ENCODE assay signal across 8 mouse cellular contexts in genomic region chr9:108307021-108307807, GRCm38 (mm10). TPM values are rescaled to one million over a fixed set of nuclear protein-coding genes. Genes with fewer than 3 reads are reported as not detected.
DNase-seq lines count a peak whose midpoint lies in the region; ATAC-seq and TF ChIP-seq lines count a peak whose summit lies in the region.

No protein-coding gene starts in this region.

- DNase-seq in heart, adult 8-10 months (ENCODE audit: low spot score): peak; percentile 12
- no peak for DNase-seq in heart, adult 11 months
- DNase-seq in forebrain, embryonic 14.5 days (ENCODE audit: low spot score): no peak
- DNase-seq in left cerebral cortex, adult 18-20 months (ENCODE audit: low spot score in 2 of 2): no peak
- no peak for DNase-seq in adrenal gland, postnatal 4 days (ENCODE audit: low spot score in 2 of 2)
- DNase-seq in adrenal gland, adult 8-10 months: no peak

- peaks cover 85% of the 10 kb centered on the region for H3K79me2 ChIP-seq in C2C12 (ENCODE audit: control insufficient read depth, insufficient read depth)

- no peak for ATAC-seq in forebrain, embryonic 14.5 days
- no peak for ATAC-seq in liver, embryonic 15.5 days (ENCODE audit: insufficient read depth)

- H3ac ChIP-seq in C2C12 (ENCODE audit: control insufficient read depth, insufficient read length, low read depth): peak overlapping the region; percentile 88

- peak overlapping the region; percentile 90 for H3K9ac ChIP-seq in forebrain, embryonic 14.5 days (ENCODE audit: low read length)
- peak overlapping the region; percentile 100 for H3K9ac ChIP-seq in liver, embryonic 15.5 days

- H3K36me3 ChIP-seq in C2C12 (ENCODE audit: control insufficient read depth, insufficient read depth): peaks cover 22% of the 10 kb centered on the region
- peaks cover 15% of the 10 kb centered on the region for H3K36me3 ChIP-seq in forebrain, embryonic 14.5 days (ENCODE audit: control insufficient read depth, insufficient read depth, low read length)
- peaks cover 42% of the 10 kb centered on the region for H3K36me3 ChIP-seq in liver, embryonic 15.5 days (replicated peaks)

- no peak for TF ChIP-seq CTCF in C2C12 (IDR thresholded peaks at IDR 0.05; ENCODE audit: control insufficient read depth, insufficient read depth, insufficient read length)

- peak overlapping the region; percentile 98 for H3K27ac ChIP-seq in forebrain, embryonic 14.5 days (ENCODE audit: low read depth, low read length)
- peak overlapping the region; percentile 100 for H3K27ac ChIP-seq in liver, embryonic 15.5 days (replicated peaks)

- peak overlapping the region; percentile 65 for H3K4me2 ChIP-seq in forebrain, embryonic 14.5 days (ENCODE audit: low read length)
- peak overlapping the region; percentile 90 for H3K4me2 ChIP-seq in liver, embryonic 15.5 days

- H3K4me1 ChIP-seq in forebrain, embryonic 14.5 days (ENCODE audit: control insufficient read depth, insufficient read depth, low read length): peaks cover 20% of the 10 kb centered on the region
- peaks cover 70% of the 10 kb centered on the region for H3K4me1 ChIP-seq in liver, embryonic 15.5 days (replicated peaks)

- H3K9me3 ChIP-seq in forebrain, embryonic 14.5 days (replicated peaks; ENCODE audit: control insufficient read depth, low read length): no peaks in the 10 kb centered on the region
- no peaks in the 10 kb centered on the region for H3K9me3 ChIP-seq in liver, embryonic 15.5 days (replicated peaks)

- H3K79me3 ChIP-seq in C2C12 (ENCODE audit: low read depth): peaks cover 63% of the 10 kb centered on the region

- peak overlapping the region; percentile 73 for H3K4me3 ChIP-seq in C2C12 (ENCODE audit: insufficient read depth, poor library complexity, severe bottlenecking)
- H3K4me3 ChIP-seq in forebrain, embryonic 14.5 days (ENCODE audit: low read depth, low read length): peak overlapping the region; percentile 96
- peak overlapping the region; percentile 85 for H3K4me3 ChIP-seq in liver, embryonic 15.5 days (replicated peaks)

- H3K27me3 ChIP-seq in C2C12 (ENCODE audit: control insufficient read depth, insufficient read depth, insufficient read length): no peaks in the 10 kb centered on the region
- H3K27me3 ChIP-seq in forebrain, embryonic 14.5 days (replicated peaks; ENCODE audit: control insufficient read depth, insufficient read depth, low read length): no peaks in the 10 kb centered on the region
- no peaks in the 10 kb centered on the region for H3K27me3 ChIP-seq in liver, embryonic 15.5 days

- WGBS in forebrain, embryonic 14.5 days: 22% methylated on average over 12 of the region's 12 CpGs
- WGBS in liver, embryonic 15.5 days (ENCODE audit: insufficient replicate concordance): 5% methylated on average over 12 of the region's 12 CpGs

TF ChIP-seq in C2C12, 6 proteins besides CTCF, POLR2A, EP300 and RAD21:
- TF ChIP-seq MYOD1 (IDR thresholded peaks at IDR 0.05; ENCODE audit: control insufficient read depth, insufficient read length, low read depth) (no peak), MYOG (IDR thresholded peaks at IDR 0.05; ENCODE audit: control insufficient read depth, extremely low read depth, insufficient read length) (no peak), FOSL1 (IDR thresholded peaks at IDR 0.05; ENCODE audit: insufficient read depth, low read length, poor library complexity, severe bottlenecking) (no peak), USF1 (IDR thresholded peaks at IDR 0.05; ENCODE audit: low read depth) (peak; percentile 97)

RNA-seq across cellular contexts. Expression of gene Tcta, which starts 1.3 kb away (rescaled TPM):
- 10 to 100 TPM; 66.6 to 85.9 (median 81.5) TPM for total RNA-seq in heart, adult 8-10 months (2022)
- polyA plus RNA-seq in C2C12 (2012; fragmentation: generic; extraction: Trizol): 13.7 TPM
- 38.9 and 50.8 TPM in 2 replicates for polyA plus RNA-seq in forebrain, embryonic 14.5 days (2014; fragmentation: Nextera tagmentation; extraction: Ambion mirVana)
- 14.1 and 14.4 TPM in 2 replicates for polyA plus RNA-seq in liver, embryonic 15.5 days (2015; fragmentation: Nextera tagmentation; extraction: Ambion mirVana)
- total RNA-seq in left cerebral cortex, adult 18-20 months (2021): 10 to 100 TPM; 30.3 to 32.0 TPM
- 10 to 100 TPM; 32.7 to 36.7 TPM for total RNA-seq in adrenal gland, postnatal 4 days (2021)
- total RNA-seq in adrenal gland, adult 8-10 months (2022): 10 to 100 TPM; 56.0 to 68.0 (median 62.2) TPM

RNA-seq across cellular contexts. Expression of gene Rhoa, which starts 1.3 kb away (rescaled TPM):
- total RNA-seq in heart, adult 8-10 months (2022): 100 to 1,000 TPM; 196 to 229 (median 224) TPM
- polyA plus RNA-seq in C2C12 (2012; fragmentation: generic; extraction: Trizol): 300 TPM
- polyA plus RNA-seq in forebrain, embryonic 14.5 days (2014; fragmentation: Nextera tagmentation; extraction: Ambion mirVana): 276 and 307 TPM in 2 replicates
- polyA plus RNA-seq in liver, embryonic 15.5 days (2015; fragmentation: Nextera tagmentation; extraction: Ambion mirVana): 190 and 202 TPM in 2 replicates
- 100 to 1,000 TPM; 159 to 170 TPM for total RNA-seq in left cerebral cortex, adult 18-20 months (2021)
- total RNA-seq in adrenal gland, postnatal 4 days (2021): 100 to 1,000 TPM; 357 to 360 TPM
- 100 to 1,000 TPM; 307 to 342 (median 321) TPM for total RNA-seq in adrenal gland, adult 8-10 months (2022)

RNA-seq across cellular contexts. Expression of gene Amt, which starts 10.6 kb away (rescaled TPM):
- 1 to 10 TPM; 3.8 to 6.5 (median 4.9) TPM for total RNA-seq in heart, adult 8-10 months (2022)
- polyA plus RNA-seq in C2C12 (2012; fragmentation: generic; extraction: Trizol): 0.71 TPM
- 13.2 and 13.4 TPM in 2 replicates for polyA plus RNA-seq in forebrain, embryonic 14.5 days (2014; fragmentation: Nextera tagmentation; extraction: Ambion mirVana)
- polyA plus RNA-seq in liver, embryonic 15.5 days (2015; fragmentation: Nextera tagmentation; extraction: Ambion mirVana): 11.9 and 13.3 TPM in 2 replicates
- total RNA-seq in left cerebral cortex, adult 18-20 months (2021): 10 to 100 TPM; 29.8 to 32.8 TPM
- total RNA-seq in adrenal gland, postnatal 4 days (2021): 10 to 100 TPM in 1 of 2 experiments, 1 to 10 TPM in 1; 9.5 to 10.8 TPM
- 10 to 100 TPM in 2 of 4 experiments, 1 to 10 TPM in 2; 3.8 to 10.9 (median 7.1) TPM for total RNA-seq in adrenal gland, adult 8-10 months (2022)

RNA-seq across cellular contexts. Expression of gene Nicn1, which starts 17.0 kb away (rescaled TPM):
- total RNA-seq in heart, adult 8-10 months (2022): 10 to 100 TPM; 23.0 to 32.5 (median 28.5) TPM
- 24.6 TPM for polyA plus RNA-seq in C2C12 (2012; fragmentation: generic; extraction: Trizol)
- 113 and 126 TPM in 2 replicates for polyA plus RNA-seq in forebrain, embryonic 14.5 days (2014; fragmentation: Nextera tagmentation; extraction: Ambion mirVana)
- polyA plus RNA-seq in liver, embryonic 15.5 days (2015; fragmentation: Nextera tagmentation; extraction: Ambion mirVana): 5.8 and 6.7 TPM in 2 replicates
- total RNA-seq in left cerebral cortex, adult 18-20 months (2021): 100 to 1,000 TPM; 140 to 145 TPM
- total RNA-seq in adrenal gland, postnatal 4 days (2021): 10 to 100 TPM; 26.4 to 27.2 TPM
- 10 to 100 TPM; 29.5 to 49.1 (median 41.4) TPM for total RNA-seq in adrenal gland, adult 8-10 months (2022)

RNA-seq across cellular contexts. Expression of gene Gpx1, which starts 31.5 kb away (rescaled TPM):
- total RNA-seq in heart, adult 8-10 months (2022): 100 to 1,000 TPM in 1 of 4 experiments, 10 to 100 TPM in 3; 67.6 to 101 (median 81.7) TPM
- 667 TPM for polyA plus RNA-seq in C2C12 (2012; fragmentation: generic; extraction: Trizol)
- 455 and 521 TPM in 2 replicates for polyA plus RNA-seq in forebrain, embryonic 14.5 days (2014; fragmentation: Nextera tagmentation; extraction: Ambion mirVana)
- polyA plus RNA-seq in liver, embryonic 15.5 days (2015; fragmentation: Nextera tagmentation; extraction: Ambion mirVana): 6,133 and 6,280 TPM in 2 replicates
- 100 to 1,000 TPM in 1 of 2 experiments, 10 to 100 TPM in 1; 99.8 to 110 TPM for total RNA-seq in left cerebral cortex, adult 18-20 months (2021)
- 100 to 1,000 TPM; 473 to 481 TPM for total RNA-seq in adrenal gland, postnatal 4 days (2021)
- total RNA-seq in adrenal gland, adult 8-10 months (2022): 100 to 1,000 TPM; 524 to 812 (median 629) TPM
